Mouse (Mus musculus): ENCODE measurements around the gene Prss56.

Gene Prss56

DNA sequence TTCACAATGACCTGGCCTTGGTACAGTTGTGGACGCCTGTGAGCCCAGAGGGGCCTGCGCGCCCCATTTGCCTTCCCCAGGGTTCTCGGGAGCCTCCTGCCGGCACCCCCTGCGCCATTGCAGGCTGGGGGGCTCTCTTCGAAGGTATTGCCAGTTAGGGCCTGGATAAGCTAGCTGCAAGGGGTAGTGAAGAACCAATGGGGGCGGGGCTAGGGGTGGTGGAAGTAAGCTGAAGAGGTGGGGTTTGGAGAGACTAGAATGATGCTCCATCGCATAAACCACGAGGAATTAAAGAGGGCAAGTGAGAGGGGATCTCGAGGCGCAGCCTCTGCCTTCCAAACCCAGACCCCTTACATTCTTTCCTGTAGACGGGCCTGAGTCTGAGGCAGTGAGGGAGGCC lies 2.4 kb downstream of the Prss56 start:
- no peak for DNase-seq (ENCODE audit: low spot score in 2 of 2)

DNA sequence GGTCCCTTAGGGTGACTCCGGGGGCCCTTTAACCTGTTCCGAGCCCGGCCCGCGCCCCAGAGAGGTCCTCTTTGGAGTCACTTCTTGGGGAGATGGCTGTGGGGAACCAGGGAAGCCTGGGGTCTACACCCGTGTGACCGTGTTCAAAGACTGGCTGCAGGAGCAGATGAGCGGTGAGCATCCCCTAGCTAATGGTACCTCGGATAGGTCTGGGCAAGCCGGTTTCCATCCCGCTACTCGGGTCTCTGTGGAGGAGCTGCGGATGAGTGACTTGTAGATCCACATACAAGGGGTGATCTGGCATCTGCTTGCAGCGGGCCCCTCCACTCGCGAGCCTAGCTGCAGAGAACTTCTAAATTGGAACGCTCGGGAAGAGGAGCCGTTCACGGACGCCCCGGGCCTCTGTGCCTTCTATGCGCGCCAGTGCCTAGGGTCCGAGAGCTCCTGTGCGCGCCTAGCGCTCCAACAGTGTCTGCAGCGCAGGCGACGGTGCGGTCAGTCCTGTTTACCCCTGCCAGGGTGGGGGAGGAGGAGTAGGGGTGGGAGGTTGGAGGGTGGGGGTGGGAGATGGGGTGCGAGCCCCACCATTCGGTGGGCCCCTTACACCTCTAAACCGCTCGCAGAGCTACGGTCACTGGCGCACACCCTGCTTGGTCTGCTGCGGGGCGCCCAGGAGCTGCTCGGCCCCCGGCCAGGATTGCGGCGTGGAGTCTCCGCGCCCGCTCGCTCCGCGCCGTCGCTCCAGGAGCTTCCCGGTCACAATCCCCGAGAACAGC lies 3.3 kb downstream of the Prss56 start:
- DNase-seq (ENCODE audit: low spot score in 2 of 2) = no peak

DNA sequence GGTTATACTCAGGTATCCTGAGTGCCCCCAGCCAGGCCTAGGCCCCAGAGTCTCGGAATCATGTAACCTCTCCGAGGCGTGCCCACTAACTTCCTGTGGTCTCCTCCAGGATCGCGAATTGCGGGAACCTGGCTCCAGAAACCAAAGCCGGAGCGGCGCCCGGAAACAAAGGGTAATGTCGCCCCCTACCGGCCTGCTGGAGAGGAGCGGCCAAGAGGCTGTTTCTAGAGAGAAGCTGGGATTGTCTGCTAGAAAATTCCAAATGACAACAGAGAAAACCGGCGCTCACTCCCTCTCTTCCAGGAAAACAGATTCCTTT lies 3.9 kb downstream of the Prss56 start:
- DNase-seq (ENCODE audit: low spot score in 2 of 2) = peak; percentile 75 to 81

DNA sequence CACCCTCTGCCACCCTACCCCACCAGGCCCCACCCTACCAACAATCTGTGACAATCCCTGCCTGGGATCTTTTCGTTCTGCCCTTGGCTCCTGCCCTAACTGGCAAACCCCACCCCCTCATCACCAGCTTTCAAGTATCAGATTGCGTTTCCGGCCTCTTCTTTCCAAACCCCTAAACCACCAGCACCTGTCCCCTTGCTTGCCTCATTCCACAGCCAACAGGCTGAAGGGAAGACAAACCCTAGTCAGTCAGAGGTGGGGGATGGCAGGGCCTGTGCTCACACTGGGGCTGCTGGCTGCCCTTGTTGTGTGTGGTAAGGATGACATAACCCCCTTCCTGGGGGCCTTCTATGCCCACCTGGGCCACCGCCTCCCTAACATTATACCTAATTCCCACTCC lies 7.3 kb downstream of the Prss56 start, which contains the start of gene Chrnd:
Gene Chrnd (plus strand): TSS at position 179 of the 400 bp plus-strand sequence.
- no peak for DNase-seq (ENCODE audit: low spot score in 2 of 2)

DNA sequence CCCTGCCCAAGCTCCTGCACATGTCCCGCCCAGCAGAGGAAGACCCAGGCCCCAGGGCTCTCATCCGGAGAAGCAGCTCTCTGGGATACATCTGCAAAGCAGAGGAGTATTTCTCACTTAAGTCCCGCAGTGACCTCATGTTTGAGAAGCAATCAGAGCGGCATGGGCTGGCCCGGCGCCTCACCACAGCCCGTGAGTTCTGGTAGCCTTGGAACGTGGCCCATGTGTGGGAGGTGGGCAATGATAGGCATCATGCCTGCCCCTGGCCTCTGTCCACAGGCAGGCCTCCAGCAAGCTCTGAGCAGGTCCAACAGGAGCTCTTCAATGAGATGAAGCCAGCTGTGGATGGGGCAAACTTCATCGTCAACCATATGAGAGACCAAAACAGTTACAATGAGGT lies 14.2 kb downstream of the Prss56 start:
- no peak for DNase-seq (ENCODE audit: low spot score in 2 of 2)

DNA sequence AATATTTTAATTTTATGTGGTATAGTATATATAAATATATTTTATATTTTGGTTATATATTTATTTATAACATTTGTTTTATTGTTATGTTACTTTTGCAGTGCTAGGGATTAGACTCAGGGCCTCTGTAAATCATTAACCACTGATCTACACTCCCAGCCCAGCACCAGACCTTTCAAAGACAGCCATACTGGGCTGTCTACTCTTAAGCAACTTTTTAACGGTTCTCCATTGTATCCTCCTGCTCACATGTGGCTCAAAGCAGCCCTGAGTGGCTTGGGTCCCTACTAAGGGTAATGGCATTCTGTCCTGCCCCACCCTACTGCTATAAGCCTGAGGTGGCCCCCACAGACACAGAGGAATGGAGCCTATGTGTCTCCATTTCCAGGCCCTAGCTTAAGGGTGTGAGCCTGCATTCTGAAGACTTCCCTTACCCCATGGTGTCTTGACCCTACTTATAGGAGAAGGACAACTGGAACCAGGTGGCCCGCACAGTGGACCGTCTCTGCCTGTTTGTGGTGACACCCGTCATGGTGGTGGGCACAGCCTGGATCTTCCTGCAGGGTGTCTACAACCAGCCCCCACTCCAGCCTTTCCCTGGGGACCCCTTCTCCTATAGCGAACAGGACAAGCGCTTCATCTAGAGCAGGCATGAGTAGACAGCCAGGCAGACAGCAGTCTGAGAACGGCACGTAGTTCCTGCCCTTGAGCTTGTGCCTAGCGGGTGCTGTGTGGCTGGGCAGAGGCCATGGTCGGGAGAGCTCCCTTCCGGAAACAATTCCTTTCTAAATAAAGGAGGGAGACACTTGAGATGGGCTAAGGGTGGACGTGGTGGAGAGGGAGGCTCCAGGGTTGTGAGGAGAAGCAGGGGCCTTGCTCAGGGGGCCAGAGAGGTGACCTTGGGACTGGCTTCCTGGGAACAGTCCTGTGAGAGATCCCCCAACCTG lies 15.3 kb downstream of the Prss56 start:
- DNase-seq (ENCODE audit: low spot score in 2 of 2) = no peak

DNA sequence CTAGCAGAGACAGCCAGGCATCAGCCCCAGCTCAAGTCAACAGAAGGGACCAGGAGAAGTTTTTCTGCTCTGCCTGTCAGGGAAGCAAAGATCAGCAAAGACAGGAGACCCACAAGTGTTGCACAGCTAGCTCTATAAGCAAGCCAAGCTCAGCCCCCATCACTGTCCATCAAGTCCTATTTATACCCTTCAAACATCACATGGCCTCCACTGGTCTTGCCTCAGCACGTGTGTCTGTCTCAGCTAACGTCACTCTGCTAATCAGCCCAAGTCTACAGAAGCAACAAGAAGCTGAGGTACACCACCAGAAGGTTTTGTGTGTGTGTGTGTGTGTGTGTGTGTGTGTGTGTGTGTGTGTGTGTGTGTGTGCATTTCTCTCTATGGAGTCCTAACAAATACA lies 17.7 kb downstream of the Prss56 start:
- DNase-seq (ENCODE audit: low spot score in 2 of 2) = no peak

DNA sequence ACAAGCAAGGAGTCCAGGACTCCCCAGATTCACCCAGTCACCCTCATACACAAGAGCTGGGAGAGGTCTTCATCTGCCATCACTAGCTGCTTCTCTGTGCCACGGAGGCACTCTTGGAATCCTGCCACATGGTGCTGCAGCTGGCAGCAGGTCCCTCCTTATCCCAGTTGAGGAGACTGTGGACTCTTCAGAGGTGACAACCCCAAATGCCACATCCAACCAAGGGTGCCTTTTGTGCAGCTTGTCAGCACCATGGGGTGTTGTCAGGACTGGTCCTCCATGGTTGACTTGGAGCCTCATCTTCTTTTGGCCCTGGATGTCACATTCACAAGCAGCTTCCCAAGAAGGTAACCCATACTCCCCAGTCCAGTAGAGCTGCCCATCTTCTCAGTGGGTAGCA lies 18.7 kb downstream of the Prss56 start:
- no peak for DNase-seq (ENCODE audit: low spot score in 2 of 2)

DNA sequence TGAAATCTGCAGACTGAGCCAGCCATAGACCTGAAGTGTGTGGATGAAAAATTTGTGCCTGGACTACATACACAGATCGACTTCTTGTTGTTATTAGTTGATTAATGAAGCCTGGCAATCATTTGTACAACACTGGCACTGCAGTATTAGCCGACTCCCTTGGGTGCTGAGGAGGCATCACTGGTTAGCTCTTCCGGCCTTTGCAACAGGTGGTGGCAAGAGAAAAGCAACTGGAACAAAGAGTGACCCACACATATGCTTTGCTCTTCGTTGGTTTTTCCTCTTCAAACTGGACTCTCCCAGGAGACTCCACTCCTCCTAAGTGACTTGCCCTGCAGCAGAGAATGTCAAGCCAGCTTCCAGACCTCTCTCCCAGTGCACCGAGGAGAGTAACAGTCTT lies 20.7 kb downstream of the Prss56 start:
- DNase-seq (ENCODE audit: low spot score in 2 of 2) = no peak

DNA sequence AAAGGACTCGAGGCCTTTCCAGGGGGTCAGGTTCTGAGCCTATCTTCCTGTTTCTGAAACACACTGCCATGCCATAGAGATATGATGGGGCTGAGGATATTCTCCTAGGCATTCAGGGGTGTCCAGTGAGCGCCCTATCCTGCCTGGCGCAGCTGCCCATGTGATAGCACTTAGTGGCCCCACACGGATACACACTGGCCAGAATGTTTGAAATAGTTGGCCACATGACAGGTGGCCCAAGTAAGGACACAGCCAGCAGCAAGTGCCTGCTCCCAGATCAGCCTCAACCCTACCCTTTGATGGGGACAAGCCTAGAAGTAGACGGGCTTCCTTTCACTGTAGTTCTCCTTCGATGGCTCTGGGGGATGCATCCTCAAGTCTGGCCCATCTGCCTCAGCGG lies 21.4 kb downstream of the Prss56 start, which contains the start of gene Chrng:
Gene Chrng (plus strand): TSS at position 193 of the 400 bp plus-strand sequence.
- DNase-seq (ENCODE audit: low spot score in 2 of 2) = no peak

DNA sequence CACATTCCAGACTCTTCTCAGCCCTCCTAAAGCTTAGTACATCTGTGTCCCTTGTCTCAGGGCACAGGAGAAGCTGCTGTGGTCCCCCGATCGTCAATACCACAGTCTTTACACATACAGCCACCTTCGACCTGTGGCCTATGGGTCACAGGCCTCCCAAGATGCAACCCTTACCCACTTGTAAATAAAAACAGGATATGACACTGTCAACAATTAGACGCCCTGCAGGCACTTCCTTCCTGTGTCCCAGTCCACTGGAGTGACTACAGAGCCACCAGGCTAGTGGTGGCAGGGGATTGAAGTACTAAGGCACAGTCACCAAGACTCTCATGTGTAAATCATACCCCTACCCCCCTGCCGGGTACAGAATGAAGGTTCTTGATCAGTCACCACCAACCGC lies 21.9 kb downstream of the Prss56 start:
- DNase-seq (ENCODE audit: low spot score in 2 of 2) = no peak

DNA sequence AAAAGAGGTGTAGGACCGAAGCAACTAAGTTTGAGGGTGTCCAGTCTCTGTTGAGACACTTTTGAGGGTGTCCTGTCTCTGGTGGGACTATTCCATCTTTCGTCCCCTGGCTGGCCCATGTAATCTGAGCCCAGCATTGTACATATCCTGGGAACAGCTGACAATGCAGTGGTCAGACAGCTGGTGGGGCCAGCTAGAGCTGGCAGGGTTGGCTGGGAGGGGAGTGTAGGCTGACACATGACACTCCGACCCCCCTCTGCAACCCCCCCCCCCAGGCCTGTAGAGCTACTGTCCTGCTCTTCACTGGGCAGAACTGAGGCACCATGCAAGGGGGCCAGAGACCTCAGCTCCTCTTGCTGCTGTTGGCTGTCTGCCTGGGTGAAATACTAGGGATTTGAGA lies 22.4 kb downstream of the Prss56 start:
- no peak for DNase-seq (ENCODE audit: low spot score in 2 of 2)

DNA sequence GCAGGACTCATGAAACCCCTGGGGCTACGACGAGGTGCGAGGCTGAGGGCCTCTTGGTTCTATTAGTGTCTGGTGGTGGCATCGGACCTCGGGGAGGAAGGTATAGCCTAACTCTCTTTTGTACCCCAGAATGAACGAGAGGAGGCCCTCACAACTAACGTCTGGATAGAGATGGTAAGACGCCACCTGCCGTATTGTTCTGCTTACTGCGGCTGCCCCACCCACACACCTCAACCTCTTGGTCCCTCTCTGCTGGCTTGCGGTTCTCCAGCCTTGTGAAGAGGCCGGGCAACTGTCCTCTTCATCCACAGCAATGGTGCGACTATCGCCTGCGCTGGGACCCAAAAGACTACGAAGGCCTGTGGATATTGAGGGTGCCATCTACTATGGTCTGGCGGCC lies 23.2 kb downstream of the Prss56 start:
- DNase-seq (ENCODE audit: low spot score in 2 of 2) = no peak

DNA sequence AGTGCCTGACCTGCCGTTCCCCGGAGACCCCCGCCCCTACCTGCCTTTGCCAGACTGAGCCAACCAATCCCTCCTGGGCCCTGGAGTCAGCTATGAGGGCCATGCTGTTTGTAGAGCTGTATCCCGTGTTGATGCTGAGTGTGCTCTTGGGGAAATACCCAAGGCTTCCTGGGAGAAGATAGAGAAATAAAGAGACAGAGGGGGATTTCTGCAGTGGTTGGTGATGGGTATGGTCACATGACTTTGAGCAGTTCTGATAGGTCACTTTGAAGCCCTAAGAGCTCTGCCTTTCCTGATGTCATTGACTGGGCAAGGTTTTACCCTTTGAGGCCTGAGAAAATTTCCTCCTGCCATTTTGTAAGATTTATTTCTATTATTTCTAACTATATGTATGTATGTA lies 28.3 kb downstream of the Prss56 start:
- no peak for DNase-seq (ENCODE audit: low spot score in 2 of 2)

DNA sequence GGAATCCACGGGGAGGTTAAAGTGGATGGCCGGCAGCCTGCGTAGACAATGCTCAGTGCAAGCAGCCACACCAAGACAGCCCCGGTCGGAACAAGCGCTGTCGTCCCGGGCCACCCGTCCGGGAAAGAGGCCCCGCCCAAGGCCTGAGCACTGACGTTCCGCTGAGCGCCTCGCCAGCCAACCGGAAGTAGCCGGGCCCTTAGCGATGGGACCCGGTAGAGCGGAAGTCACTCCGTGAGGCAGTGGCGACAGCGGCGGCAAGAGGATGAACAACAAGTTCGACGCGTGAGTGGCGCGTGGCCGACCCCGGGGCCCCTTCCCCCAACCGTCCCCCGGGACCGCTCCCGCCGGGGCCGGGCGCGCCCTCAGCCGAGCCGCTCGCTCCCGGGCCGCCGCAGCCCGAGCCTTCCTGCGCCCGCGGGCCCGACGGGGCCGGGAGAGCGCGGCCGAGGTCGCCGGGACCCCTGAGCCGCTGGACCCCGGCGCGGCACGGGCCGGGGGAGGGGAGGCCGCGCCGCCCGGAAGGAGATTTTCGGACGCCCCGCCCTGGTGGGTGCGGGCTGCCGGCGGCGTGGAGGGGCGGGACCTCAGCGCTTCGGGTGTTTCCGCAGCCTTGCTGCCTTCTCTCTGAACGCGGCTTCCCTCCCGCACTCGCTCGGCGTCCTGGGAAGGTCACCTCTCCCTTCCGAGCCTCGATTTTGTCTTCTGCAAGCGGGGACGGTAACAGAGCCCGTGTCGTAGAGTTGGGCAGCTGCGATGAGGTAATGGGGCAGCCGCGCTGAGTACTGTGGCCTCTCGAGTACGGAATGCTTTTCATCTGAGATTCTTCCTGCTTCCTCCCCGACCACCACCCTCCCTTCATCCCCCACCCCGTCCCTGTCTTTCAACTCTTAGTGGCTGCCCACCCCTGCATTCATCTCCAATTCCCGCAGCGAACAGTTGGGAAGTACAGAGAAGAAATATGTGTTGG lies 30.9 kb downstream of the Prss56 start, which contains the start of gene Eif4e2:
Gene Eif4e2 (plus strand): TSS at position 180 of the 970 bp plus-strand sequence.
- peak; percentile 89 to 90 for DNase-seq (ENCODE audit: low spot score in 2 of 2)

DNA sequence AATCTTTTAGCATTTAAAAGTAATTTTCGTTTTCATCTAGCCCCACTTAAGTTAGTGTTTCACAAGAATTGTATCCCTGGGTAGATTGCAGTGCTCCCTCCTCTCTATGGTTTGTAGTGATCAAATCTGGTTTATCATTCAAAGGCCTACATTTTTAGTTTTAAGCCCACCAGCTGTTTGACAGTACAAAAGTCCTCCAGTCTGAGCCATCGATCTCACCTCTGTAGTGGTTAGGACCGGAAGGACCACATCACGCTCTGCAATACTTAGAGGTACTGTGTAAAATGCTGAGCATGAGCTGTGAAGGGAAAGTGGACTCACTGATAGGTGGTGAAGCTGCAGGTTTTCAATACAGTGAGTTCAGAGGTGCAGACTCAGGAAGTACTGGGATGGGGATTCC lies 31.6 kb downstream of the Prss56 start:
- DNase-seq (ENCODE audit: low spot score in 2 of 2) = no peak

DNA sequence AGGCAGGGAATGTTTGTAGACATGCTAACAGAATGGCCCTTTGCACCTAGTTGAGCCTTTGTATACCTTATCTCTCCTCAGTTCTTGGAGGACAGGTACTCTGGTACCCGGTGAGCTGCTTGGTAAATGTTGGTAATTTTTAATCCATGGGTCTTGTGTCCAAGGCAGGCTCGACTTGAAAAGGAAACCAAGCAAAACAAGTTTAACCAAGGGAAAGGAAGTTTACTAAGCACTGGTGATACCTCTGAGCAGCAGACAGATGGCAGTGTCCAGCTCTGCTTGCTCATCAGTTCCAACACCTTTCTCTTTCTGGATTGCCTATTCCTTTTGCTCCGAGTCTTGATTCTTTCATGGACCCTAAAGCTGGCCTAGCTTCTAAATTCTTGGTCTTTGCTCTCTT lies 34.8 kb downstream of the Prss56 start:
- peak in 1 of 2 experiments; percentile 6 for DNase-seq (ENCODE audit: low spot score in 2 of 2)

DNA sequence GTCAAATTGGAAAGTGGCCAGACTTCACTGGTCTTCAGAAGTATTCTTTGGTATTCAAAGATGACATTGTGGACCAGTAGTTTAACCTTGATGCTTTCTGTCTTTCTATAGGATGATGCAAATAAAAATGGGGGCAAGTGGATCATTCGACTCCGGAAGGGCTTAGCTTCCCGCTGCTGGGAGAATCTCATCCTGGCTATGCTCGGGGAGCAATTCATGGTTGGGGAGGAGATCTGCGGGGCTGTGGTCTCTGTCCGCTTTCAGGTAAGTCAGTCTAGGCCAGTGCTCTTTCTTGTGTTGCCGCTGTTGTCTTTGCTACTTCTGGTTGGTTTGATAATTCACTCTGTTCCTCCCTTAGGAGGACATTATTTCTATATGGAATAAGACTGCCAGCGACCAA lies 42.6 kb downstream of the Prss56 start:
- DNase-seq (ENCODE audit: low spot score in 2 of 2) = no peak

DNA sequence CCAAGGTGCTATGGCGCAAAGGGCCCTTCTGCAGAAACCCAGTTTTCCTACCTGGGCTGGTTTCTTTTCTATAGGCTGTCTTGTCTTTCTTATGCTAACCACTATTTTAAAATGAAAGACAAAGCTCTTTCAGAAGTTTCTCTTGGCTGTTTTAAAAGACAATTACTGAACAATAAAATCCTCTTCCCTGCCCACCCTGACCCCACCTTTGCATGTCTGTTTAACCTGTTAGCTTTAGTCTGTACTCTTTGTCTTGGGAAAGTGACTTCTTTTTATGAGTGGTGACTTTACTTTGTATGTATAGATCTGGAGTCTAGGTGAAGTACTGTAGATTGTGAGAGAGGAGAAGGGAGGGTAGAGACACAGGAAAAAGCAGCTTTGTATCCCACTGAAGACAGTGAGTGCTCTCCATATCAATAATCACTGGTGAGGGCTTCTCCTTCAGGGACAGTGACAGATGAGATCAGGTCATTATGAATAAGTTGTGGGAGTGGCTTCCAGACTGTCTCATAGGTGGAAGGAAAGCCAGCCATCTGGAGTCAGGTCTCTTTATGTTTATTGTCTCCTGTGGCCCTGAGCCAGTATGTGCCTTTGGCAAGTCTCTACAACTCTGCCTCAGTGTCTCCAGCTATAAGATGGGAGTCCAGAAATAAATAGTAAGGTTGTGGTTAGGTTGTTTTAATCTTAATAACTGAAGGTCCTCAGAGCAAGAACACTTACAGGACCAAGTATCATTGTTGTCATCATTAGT lies 43.5 kb downstream of the Prss56 start:
- no peak for DNase-seq (ENCODE audit: low spot score in 2 of 2)

DNA sequence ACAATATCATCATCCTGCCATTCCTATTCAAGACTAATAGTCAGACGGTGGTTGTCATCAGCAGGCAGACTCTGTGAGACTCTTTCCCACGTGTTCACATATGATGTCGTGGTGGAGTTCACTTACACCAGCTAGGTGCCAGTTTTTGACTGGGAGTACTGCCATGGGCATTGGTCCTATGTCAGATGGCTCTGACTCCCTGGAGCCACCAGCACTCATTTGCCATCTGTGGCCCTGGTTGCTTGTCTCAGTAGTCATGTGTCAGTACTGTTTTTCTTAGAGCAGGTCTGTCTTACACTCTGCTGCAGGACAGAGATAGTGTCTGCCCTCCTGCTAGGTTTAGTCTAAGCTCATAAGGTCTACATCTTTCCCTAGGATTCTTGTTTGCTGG lies 44.0 kb downstream of the Prss56 start:
- no peak for DNase-seq (ENCODE audit: low spot score in 2 of 2)

DNA sequence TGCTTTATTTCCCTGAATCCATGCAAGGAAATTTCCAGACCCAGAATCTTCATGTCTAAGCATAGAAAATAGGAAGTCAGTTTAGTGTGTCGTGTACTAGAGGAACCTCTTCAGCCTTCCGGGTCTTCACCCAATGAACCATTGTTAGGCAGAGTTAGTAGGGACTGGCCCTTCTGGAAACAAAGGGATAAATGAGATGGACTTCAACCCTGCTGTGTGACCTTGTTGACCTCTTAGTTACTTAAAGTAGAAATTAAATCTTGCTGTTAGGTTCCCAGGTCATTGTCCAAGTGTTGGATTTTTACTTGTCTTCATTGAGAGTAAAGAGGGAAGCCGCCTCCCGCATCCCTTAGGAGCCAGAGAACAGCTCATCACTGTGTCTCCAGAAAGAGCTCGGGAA lies 47.5 kb downstream of the Prss56 start:
- DNase-seq (ENCODE audit: low spot score in 2 of 2) = no peak

Data from right cerebral cortex, adult 2 months (tissue).